Mouse (Mus musculus) T-helper 17 cell (primary cell): ENCODE measurements at regions not wholly inside any gene's neighbourhood (a gene's known extent, or its start where the extent isn't known, plus 50 kb on each side); places are given as distances from the start of the nearest gene placed in this dataset.

ENCODE experiments used
- in situ Hi-C, 2 experiments: fragments of 300-600 bp; cut with MboI, MseI; formaldehyde crosslinking; loops; 1 replicate in 1 of 2; 2 replicates in 1 of 2; pipeline ENCODE4 v1.15.1; 2025; ENCODE audit warnings: high pct_unique_total_duplicates in 2 of 2

DNA sequence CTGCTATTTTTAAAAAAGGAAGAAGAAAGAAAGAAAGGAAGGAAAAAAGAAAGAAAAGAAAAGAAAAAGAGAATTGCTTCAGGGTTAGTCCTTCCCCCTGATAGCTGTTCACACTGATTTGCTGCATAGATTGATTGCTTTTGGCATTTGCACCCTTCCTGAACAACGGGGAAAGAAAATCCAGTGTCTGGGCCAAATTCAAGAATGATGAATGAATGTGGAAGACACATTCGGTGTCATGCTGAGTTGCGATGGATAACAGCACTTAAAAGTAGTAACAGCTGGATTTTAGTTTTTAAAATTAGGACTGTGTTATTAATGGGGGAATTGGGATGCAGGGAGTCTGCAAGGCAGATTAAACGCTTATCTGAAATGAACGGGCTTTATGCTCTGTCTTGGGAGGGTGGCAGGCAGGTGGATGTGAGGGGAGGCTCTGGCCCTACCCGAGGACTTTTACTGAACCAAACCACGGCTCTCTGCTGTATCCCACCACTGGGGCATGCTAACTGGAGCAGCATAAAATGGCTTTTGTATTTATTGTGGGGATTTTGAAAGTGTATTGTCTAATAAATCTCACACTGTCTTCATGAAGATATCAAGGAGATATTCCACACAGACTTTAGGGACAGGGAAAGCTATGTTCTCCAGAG is 114.4 kb downstream of the Lca5 start:
- in situ Hi-C loops = no loop called here

- in situ Hi-C loops = no loop called here
Observed at GRCm38 (mm10) chr9:83325910-83326309, 115.0 kb downstream of the Lca5 start.

DNA sequence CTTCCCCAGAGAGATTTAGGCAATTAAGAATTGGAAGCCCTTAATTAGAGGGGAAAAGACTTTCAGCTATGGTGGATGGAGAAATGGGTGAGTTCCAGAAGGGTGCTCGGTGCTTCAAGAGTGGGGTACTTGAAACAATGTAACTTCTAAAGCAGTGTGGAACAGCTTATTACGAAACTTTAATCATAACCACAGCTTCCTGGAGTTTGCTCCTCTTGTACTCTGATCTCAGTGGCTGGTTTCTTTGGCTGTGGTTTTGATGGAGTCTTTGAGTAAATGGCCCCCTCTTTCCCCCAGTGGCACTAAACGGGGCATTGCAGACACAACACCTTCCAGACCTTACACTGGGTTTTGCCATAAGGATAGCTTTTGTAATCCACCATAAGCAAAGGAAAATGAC is 116.6 kb downstream of the Lca5 start:
- in situ Hi-C loops = no loop called here

DNA sequence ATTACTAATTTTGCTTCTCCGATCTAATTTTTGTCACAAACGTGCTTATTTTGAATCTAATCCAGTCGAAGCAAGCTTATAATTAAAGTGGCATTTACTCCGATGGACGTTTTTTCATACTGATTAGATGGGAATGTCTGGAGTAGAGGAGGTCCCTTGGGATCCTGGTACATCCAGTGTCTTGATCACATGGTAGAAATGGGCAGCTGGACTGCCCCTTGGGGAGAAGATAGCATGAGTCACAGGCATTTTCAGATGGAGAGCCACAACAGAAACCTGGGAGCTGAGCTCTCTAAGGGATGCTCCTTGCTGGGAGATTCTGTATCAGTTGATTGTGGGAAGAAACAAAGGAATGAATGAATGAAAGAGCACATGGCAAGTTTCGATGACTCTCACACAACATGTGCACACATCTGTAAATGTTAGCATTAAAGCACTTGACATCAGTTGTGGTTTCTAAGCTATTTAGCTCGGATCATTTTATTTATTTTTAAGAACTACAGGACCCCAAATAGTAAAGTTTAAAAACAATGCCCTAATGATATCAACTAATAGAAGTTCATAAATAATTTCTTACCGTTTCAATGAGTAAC is 117.8 kb downstream of the Lca5 start:
- in situ Hi-C loops = no loop called here

DNA sequence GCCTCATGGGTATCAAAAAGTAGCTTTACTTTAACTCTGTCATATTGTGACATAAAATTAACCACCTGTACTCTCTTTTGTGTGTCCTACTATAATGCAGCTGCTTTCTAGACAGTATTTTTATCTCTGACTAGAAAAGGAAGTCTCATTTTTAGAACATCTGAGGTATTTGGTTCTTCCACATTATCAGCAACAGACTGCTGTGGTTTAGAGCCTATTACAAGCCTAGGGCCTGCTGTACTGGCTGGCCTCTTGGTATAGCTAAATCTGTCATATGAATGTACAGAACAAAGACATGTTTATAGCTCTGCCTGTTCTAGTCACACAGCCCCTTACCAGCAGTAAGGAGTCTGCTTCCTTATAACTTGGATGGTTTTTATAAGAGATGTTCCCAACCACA is 119.1 kb downstream of the Lca5 start:
- in situ Hi-C loops = no loop called here

GRCm38 (mm10) chr9:83320834-83321233 is 120.1 kb downstream of the Lca5 start:
- in situ Hi-C loops = no loop called here

GRCm38 (mm10) chr9:83316818-83317162 is 124.1 kb downstream of the Lca5 start:
- in situ Hi-C loops = no loop called here

DNA sequence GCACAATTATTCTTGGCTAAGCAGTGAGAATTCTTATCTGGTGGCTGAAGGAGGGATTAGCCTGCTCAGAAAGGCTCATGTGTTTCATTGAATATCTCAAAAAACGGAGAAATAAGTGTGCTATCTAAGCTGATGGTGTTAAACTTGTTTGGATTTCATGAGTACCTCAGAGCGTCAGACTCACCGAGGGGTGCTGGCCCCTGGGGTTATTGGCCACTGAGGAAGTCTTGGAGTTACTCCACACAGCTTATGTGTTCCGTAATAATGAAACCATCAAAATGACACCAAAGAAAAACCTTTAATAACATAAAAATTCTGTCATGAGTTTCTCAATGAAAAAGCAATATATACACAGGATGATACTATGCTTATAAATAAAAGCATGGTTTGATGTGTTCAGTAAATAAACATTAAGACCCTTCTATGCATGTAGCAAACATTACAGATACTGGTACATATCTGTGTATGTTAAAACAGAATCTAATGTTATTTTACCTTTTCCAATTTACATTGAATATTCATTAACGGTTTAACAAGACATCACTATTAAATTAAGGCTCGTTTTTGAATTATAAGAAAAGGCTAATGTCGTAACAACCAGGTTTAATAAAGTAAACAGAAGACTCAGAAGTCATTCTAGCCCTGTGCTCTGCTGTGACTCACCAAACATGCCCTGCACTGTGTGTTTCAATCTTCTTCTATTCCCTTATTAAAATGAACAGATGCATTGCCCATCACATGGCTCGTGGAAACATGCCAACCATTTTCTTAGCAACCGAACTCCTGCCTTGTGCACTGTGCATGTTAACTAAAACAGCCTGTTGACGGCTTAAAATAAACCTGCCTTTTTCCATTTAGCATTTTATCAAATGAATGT is 124.7 kb downstream of the Lca5 start:
- in situ Hi-C loops = no loop called here

DNA sequence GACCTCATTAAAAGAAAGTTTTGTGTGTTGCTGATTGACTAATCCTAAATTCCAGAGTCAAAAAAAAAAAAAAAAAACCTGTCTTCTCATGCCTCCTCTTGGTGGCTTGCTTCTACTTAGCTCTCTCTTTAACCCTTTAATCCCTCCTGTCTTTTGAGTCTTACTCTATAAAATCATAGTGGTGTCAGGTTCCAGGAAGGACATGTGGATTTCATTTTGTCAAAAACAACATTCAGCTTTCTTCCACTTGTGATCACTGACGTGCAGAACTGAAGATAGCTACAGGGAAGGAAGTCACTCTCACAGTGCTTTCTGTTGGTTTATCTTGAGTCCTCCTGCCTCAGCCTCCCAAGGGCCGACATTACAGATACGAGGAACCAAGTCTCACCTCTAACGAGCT is 132.2 kb downstream of the Lca5 start:
- in situ Hi-C loops = no loop called here

- in situ Hi-C loops = no loop called here
Observed at GRCm38 (mm10) chr9:83308092-83308491, 132.8 kb downstream of the Lca5 start.

GRCm38 (mm10) chr9:83307349-83307938 is 133.5 kb downstream of the Lca5 start:
- in situ Hi-C loops = no loop called here

DNA sequence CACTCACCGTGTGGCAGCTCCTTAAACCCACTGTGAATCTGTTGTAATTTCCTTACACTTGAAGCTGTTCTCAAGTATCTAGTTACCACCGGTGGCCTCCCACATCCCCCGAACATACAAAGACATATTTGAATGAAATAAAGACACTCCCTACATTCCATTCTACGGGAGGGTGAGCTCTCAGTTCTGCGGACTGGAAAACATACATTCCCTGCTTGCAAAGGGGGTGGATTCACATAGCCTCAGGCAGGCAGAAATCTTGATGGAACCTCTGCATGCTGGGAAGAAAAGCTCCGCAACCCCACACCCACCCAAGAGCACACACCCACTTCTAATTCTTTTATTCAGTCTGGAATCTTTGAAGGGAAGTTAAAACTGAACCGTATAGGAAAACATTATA is 136.0 kb downstream of the Lca5 start:
- in situ Hi-C loops = no loop called here

- in situ Hi-C loops = no loop called here
Observed at GRCm38 (mm10) chr9:83300500-83300899, 140.4 kb downstream of the Lca5 start.

DNA sequence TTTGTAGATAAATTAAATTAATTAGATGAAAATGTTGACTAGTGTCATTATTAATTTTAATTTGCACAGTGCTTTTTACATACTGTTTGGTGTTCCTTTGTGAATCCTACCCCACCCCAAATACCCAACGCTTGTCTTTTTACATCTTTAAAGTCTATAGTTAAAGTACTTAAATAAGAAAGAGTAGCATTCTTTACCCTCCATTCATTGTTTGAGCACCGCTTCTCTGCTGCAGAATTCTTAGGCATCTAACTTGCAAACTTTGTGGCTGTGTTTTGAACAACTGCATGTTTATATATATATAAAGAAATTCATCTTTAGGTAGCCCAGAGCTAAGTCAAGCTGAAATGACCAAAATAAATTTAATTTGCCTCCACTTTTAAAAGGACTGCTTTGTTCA is 140.9 kb downstream of the Lca5 start:
- in situ Hi-C loops = no loop called here

GRCm38 (mm10) chr9:83299623-83300022 is 141.3 kb downstream of the Lca5 start:
- in situ Hi-C loops = no loop called here

DNA sequence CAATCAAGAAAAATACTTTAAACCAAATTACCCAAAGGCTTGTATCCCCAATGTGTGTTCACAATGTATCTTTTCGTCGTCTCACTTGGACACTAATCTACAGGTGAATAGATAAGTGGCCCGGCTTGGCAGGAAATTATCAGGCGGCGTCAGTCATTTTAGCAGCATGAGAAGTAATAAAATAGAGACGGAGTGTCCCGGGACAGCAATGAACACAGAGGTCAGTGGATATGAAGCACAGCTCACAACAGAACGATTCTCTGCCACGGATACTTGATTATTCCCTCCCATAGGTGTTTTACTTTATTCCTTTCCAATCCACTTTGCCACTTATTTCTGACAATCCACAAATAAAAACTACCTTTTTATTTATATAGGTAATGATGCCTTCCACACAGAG is 145.5 kb downstream of the Lca5 start:
- in situ Hi-C loops = no loop called here

- in situ Hi-C loops = no loop called here
Observed at GRCm38 (mm10) chr9:83294441-83294840, 146.5 kb downstream of the Lca5 start.

- in situ Hi-C loops = no loop called here
Observed at GRCm38 (mm10) chr9:83284097-83284496, 137.6 kb upstream of the Hmgn3 start.

DNA sequence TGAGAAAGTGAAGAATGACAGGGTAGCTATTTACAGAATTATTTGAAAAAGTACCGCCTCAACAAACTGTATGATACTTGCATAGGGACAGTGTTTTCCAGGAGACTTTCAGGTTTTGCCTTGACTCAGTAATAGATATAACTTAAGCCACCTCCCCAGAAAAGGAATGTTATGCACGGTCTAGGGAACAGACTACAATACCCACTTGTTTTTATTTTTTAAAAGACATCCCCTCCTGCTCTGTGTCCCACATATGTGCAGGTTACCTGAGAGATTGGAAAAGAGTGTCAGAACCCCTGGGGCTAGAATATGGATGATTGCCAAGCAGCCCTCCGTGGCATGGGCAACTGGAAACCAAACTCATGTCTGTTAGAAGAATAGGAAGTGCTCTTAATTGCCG is 137.2 kb upstream of the Hmgn3 start:
- in situ Hi-C loops = no loop called here

GRCm38 (mm10) chr9:83283249-83283648 is 136.8 kb upstream of the Hmgn3 start:
- in situ Hi-C loops = no loop called here

DNA sequence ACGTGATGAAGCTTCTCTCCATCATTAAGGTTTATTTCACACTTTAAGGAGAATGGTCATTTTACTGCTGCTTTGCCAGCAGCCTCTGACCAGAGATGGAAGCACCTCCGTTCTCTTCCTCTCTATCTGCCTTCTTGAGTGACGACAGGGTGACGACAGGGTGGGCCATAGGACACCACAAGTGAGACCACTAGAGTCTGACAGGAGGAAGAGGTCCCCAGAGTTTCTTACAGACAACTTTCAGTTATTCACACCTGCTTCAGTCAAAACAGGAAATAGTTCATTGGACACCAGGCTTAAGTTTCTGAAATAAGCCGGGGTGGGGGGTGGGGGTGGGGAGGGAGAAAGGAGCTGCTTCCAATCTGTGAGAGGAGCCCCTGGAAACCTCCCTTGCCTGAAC is 131.3 kb upstream of the Hmgn3 start:
- in situ Hi-C loops = no loop called here

DNA sequence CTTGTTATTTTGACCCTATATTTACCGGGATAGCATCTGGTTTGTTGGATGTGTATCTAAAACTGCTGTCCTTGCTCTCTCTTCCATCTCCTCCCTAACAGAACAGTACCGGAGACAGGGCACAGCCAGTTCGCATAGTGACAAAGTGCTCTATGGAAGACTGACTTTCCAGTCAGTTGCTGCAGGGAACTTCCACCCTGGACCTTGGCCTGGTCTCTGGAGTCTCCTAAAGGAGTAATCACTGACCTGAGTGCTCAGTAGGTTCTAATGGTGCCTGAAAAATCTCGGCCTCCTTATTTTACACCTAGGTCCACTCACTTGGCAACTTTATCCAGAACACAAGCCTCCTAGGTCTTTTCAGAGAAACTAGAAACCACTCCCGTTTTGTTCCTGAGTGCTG is 130.9 kb upstream of the Hmgn3 start:
- in situ Hi-C loops = no loop called here

DNA sequence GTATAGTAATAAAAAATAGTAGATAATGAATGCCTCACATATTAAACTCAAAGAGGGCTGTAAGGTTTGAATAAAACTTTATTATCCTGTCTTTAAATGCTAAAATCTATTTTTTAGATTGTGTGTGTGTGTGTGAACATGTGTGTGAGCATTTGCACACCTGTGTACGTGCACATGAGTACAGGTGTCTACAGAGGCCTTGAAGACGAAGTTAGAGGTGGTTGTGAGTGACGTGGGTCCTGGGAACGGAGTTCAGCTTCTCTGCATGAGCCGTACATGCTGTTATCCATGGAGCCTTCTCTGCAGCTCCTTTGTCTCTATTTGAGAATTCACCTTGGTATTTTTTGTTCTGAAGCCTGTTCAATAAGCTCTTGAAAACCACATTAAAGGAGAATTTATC is 129.8 kb upstream of the Hmgn3 start:
- in situ Hi-C loops = no loop called here
